Mouse (Mus musculus): Measurements from ENCODE around the gene Bend3.

Bend3 gene

DNA sequence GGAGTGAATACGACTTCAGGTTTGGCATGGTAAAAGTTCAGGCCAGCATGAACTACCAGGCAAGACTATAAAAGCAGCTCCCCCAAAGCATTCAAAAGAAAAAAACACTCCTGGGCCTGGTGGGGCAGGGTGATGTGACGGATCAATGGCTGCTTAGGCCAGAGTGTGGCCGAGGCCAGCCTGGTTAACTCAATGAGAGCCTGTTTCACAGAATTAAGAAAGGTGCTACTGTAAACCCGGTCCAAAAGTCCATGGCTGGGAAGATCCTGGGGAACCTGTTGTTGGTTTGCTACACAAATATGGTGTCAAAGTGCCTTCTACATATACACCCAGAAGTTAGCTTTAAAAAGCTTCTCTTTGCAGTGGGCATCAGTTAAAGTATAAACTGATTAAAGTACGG, 60.2 kb downstream of the Bend3 start:
- DNase-seq = no peak

DNA sequence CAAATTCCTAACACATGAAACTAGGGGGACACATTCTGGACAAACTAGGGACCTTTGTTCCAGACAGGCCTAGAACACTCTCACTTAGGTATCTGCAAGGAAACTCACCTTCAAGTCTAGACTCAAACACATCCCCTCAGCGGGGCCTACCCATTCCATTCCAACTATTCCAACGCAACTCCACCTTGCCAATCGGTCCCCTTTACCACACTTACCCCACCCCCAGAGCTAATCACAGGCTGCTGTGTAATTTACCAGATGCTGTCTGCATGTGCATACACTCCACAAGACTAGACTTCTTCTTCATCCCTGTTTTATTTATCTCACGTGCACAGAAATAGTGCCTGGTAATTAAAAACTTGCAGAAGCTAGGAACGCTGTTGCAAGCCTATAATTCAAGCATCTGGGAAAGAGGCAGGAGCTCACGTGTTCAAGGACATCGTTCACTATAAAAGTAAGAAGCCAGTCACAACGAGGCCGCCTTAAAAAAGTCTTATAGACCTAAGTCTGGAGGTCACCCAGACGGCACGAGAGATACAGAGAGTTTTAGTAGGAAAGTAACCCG, 61.2 kb downstream of the Bend3 start:
- DNase-seq = peak; percentile 25

DNA sequence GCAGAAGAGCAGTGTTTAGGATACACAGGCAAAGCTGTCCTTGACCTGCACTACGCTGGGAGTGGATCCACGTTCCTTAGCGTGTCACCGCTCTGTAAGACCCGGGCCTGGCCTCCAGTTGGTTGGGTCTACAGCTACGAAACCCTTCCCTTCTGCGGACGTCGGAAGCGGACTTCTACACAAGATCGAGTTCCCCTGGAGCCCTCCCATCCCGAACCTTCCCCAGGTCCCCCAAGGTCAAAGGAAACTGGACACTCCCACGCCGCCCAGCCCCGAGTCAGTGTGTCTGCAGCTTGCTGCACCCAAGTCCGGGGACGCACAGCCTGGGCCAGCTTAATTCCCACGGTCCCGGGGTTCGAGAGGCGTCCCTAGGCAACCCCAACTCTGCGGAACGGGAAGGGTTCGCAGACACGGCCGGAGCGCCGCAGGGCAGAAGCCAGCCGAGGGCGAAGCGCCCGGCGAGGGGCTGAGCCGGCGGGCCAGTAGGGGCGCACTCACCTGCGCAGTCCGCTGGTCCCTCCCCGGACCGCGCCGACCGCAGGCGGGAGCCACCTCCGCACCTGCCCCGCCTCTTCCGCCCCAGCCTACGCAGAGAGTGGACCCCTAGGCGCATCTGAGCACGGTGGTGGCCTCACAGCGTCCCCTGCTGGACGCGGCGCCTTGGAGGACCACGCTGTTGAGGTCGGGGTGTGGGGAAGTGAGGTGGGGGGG, 62.0 kb downstream of the Bend3 start, which contains the start of gene 1700021F05Rik:
Gene 1700021F05Rik (minus strand): TSS at position 553 of the 711 bp plus-strand sequence.
- peak; percentile 96 for DNase-seq

DNA sequence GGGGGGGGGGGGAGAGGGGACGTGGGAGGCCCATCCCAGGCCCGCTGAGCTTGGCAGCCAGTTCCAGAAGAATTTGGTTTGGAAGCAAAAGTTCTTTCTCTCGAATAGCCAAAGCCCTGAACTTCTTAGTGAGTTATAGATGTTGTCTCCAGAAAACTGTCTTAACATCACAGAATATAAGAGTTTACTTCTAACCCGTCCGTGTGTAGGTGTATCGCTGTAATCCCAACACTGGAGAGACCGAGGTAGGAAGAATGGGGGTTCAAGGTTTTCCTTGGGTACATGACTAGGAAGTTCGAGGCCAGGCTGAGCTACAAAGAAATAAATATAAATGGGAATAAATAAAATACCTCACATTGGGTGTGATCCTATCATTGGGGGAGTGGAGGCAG, 62.5 kb downstream of the Bend3 start:
- no peak for DNase-seq

DNA sequence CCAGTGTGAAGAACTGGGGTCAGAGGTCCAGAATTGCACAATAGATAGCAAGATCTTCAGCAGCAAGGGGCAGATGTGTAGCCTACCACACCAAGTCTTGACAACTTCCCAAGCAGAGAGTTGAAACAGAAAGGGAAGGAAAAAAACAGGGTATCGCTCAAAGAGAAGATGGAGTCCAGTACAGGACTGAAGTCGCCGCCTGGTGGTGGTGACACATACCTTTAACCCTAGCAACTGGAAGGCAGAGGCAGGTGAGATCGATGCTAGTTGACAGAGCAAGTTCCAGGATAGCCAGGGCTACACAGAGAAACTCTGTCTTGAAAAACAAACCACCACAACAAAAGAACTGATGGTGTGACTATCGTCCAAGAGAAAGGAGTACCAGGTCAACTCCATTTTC, 70.8 kb downstream of the Bend3 start:
- DNase-seq = peak; percentile 26

DNA sequence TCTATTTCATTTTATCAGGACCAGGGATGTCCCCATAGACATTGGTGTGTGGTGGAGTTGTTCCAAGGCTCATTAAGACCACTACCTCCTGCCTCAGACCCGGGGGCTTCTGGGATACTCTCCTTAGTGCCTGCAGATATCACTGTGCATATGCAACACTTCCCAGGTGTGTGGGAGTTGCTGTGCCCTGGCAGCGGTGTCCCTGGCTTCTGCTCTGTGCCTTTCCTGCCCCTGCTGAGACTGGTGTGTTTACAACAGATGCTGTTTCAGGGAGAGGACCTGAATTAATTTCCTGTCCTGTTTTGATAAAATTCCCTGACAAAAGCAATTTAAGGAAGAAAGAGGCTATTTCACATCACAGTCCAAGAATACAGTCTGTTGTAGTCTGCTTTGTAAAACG, 72.3 kb downstream of the Bend3 start:
- no peak for DNase-seq

DNA sequence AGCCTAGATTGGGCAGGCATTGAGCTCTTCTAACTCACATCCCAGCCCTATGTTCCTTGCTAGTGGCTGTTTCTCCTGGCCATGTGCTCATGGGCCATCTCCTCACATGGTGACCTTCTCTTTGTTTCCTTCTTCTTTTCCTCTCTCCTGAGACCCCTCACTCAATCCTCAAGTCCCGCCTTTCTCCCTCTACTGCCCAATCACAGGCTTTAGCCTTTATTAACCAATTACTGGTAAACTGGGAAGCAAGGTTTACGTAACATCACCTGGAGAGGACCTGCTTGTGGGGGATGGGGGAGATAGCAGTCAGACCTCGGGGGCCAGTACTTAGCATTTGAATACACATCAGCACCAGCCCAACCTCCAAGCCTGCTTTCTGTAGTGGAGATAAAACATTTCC, 72.8 kb downstream of the Bend3 start:
- DNase-seq = no peak

DNA sequence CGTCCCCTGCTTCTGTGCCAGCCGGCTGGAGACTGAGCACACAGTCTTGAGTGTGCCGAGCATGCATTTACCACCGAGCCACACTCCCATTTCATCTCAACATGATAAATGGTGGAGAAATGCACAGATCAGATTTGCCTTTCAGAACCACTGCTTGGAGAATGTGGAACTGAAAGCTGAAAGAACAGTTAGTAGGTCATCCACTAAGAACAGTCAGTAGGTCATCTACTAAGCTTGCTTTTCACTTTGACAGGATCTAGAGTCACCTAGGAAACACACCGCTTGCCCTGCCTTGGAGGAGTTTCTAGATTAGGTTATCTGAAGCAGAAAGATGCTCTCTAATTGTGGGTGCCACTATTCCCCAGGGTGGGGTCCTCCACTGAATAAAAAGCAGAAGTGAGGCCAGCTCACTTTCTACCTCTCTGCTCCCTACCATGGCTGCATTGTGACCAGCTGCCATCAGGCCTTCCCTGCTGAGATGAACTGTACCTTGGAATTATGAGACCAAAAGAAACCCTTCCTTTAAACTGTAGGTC, 79.1 kb downstream of the Bend3 start:
- no peak for DNase-seq

DNA sequence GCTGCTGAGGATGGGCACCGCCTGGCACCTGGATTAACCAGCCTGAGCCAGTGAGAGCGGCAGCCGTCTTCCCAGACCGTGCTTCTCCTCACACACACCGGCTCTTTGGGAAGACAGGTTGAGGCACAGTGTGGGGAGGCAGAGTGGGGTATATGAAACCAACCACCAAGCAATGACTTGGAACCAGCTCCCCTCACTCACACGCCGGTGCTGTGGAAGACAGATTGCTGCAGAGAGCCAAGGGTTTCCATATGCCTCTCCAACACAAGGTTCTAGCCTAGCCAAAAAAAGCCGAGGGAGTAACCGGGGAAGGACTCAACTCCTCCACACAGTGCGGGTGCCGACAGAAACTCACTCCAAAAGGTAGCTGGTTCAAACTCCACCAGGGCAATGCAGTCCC, 80.7 kb downstream of the Bend3 start:
- DNase-seq = no peak

DNA sequence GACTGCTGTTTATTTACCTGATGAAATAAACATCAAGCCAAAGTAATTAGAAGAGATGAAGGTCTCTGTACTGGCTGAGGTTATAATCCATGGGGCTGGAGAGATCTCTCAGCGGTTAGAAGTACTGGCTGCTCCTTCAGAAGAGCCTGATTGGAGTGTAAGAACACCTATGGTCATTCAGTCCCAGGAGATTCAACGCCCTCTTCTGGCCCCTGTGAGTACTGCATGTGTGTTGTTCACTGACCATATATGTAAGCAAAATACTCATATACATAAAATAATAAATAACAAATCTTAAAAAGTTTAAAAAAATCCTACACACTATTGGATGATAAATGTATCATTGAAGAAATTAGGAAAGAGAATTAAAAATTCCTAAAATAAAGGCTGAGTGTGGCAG, 82.1 kb downstream of the Bend3 start:
- DNase-seq = no peak

DNA sequence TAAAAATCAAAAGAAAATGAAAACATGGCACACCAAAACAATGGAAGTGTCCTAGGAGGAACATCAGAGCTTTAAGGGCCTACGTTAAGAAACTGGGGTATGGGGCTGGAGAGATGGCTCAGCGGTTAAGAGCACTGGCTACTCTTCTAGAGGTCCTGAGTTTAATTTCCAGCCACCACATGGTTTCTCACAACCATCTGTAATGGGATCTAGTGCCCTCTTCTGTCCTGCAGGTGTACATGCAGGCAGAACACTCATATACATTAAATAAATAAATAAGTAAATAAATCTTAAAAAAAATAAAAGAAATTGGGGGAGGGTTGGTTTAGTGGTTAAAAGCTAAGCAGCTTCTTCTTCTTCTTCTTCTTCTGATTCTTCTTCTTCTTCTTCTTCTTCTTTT, 82.7 kb downstream of the Bend3 start:
- no peak for DNase-seq

Measured in embryo, embryonic 11 days (tissue).